Mouse (Mus musculus) stomach, embryonic 14.5 days (tissue): ENCODE results near the gene Pappa. TPM values are rescaled to one million over a fixed set of nuclear protein-coding genes. Genes with fewer than 3 reads are reported as not detected.

Experiments
- ATAC-seq: fragments of 200-750 bp; cut with Nextera tagmentation; 2 replicates; pipeline ENCODE4 v1.8.0; 2017; ENCODE audit warnings: low read depth, moderate TSS enrichment; ENCODE audit not compliant: insufficient number of reproducible peaks, insufficient read depth, low FRiP score
- H3K27ac ChIP-seq: fragments of 300-500 bp; sonication (generic); 2 replicates; pipeline ENCODE4 v1.5.1; 2014; ENCODE audit warnings: mild to moderate bottlenecking, low read length, moderate library complexity, mixed read lengths
- H3K27me3 ChIP-seq: fragments of 300-500 bp; sonication (generic); 2 replicates; pipeline ENCODE4 v1.6.1; 2014; ENCODE audit warnings: low read length, control low read depth, mixed read lengths; ENCODE audit not compliant: control insufficient read depth, insufficient read depth
- H3K36me3 ChIP-seq: fragments of 300-500 bp; sonication (generic); 2 replicates; pipeline ENCODE4 v1.6.1; 2014; ENCODE audit warnings: mild to moderate bottlenecking, control low read depth, low read length, moderate library complexity, mixed read lengths; ENCODE audit not compliant: control insufficient read depth, insufficient read depth
- H3K4me1 ChIP-seq: fragments of 300-500 bp; sonication (generic); 2 replicates; pipeline ENCODE4 v1.6.1; 2014; ENCODE audit warnings: low read length, control low read depth, mixed read lengths; ENCODE audit not compliant: control insufficient read depth, insufficient read depth
- H3K4me2 ChIP-seq: fragments of 300-500 bp; sonication (generic); replicated peaks from 2 replicates; pipeline ENCODE4 v1.6.1; 2014; ENCODE audit warnings: low read depth, low read length, control low read depth
- H3K4me3 ChIP-seq: fragments of 300-500 bp; sonication (generic); 2 replicates; pipeline ENCODE4 v1.5.1; 2014; ENCODE audit warnings: low read depth, low read length, control low read depth
- H3K9ac ChIP-seq: fragments of 300-500 bp; sonication (generic); replicated peaks from 2 replicates; pipeline ENCODE4 v1.6.1; 2014; ENCODE audit warnings: low read depth, mild to moderate bottlenecking, control low read depth, low read length, moderate library complexity, mixed read lengths
- H3K9me3 ChIP-seq: fragments of 300-500 bp; sonication (generic); 2 replicates; pipeline ENCODE4 v1.6.1; 2016; ENCODE audit warnings: low read depth, low read length, control low read depth; ENCODE audit not compliant: control insufficient read depth
- WGBS: fragments of 180-500 bp; shearing (Covaris S2); extraction: QIAGEN DNeasy Blood & Tissue Kit; methylation state at CpG from one replicate; pipeline ENCODE4 v1.1.7; 2014; 5-methylcytosine and 5-hydroxymethylcytosine counted together
- polyA plus RNA-seq: library from polyadenylated mRNA; unstranded; fragments of >200 nt; fragmentation: Nextera tagmentation; extraction: Ambion mirVana; gene quantifications from 2 replicates; pipeline ENCODE4 v1.2.1, GENCODE M21; 2014

The Pappa gene
- polyA plus RNA-seq, 1 experiment from 2014 or later = 1.3 TPM

DNA sequence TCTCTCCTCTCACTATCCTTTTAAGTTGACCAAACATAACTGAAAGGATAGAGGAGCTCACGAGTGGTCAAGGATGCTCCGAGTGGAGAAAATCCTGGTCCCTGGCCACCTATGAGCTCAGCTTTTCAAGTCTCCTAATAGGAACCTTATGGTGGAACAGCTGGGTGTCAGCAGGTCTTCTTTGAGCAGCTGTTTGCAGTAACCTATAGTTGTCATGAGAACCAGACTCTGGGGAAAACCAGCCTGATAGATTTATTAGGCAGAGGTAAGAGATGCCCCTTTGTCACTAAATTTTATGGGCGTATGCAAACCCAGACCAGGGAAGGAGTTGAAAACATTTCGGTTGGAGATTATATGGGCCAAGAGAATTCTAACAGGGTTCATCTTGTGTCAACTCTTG is 267.0 kb downstream of the Pappa start:
- H3K27me3 ChIP-seq = no peaks in the 10 kb centered on the region
- no peaks in the 10 kb centered on the region for H3K9me3 ChIP-seq
- WGBS = 58% methylated on average over 4 of the region's 4 CpGs
- no peaks in the 10 kb centered on the region for H3K4me1 ChIP-seq
- H3K9ac ChIP-seq = no peak overlapping the region
- H3K4me2 ChIP-seq = no peak overlapping the region
- no peak overlapping the region for H3K27ac ChIP-seq
- H3K36me3 ChIP-seq = no peaks in the 10 kb centered on the region
- no peak for ATAC-seq
- no peak overlapping the region for H3K4me3 ChIP-seq

DNA sequence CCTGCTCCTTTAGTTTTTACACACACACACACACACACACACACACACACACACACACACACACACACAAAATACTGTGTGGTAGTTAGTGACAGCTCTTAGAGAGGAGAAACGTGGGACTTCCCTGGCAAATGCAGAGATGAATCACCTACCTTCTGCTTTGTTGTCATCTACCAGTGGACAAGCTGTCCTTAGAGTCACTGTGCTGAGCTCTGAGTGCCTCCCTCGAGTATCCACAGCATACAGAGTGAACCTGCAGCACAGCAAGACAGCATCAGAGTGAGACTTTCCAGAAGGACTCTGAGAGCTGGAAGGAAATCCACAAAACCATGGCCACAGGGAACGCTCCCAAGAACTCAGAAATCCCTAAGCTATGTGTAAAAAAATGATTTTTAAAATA is 272.8 kb downstream of the Pappa start:
- WGBS = 65% methylated on average over 3 of the region's 3 CpGs
- ATAC-seq = no peak
- H3K9ac ChIP-seq = no peak overlapping the region
- no peak overlapping the region for H3K4me3 ChIP-seq
- no peak overlapping the region for H3K4me2 ChIP-seq
- H3K36me3 ChIP-seq = no peaks in the 10 kb centered on the region
- H3K9me3 ChIP-seq = no peaks in the 10 kb centered on the region
- H3K27me3 ChIP-seq = no peaks in the 10 kb centered on the region
- H3K27ac ChIP-seq = no peak overlapping the region
- no peaks in the 10 kb centered on the region for H3K4me1 ChIP-seq

DNA sequence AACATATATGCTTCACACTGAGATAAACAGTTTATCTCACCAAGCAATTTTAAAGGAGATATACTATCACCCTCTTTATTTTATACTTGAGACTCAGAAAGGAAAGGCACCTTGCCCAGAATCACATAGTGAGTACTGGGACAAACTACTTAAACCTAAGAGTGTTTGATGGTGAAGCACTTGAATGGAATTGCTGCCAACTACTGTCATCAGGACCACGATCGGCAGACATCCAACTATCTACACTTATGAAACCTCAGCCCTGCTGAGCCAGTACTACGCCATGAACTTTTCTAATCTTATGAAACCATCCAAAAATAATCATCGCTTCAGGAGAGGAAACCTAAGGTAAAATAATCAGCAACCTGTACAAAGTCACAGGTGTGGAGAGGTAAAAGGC is 275.5 kb downstream of the Pappa start:
- Histone ChIP-seq H3K36me3 (no peaks in the 10 kb centered on the region), H3K9me3 (no peaks in the 10 kb centered on the region), H3K9ac (no peak overlapping the region), H3K27me3 (no peaks in the 10 kb centered on the region), H3K27ac (no peak overlapping the region), H3K4me2 (no peak overlapping the region), H3K4me1 (no peaks in the 10 kb centered on the region; the same call in 1 of the 2 replicates), H3K4me3 (no peak overlapping the region)
- no peak for ATAC-seq
- WGBS = 90% methylated on average over 4 of the region's 4 CpGs

DNA sequence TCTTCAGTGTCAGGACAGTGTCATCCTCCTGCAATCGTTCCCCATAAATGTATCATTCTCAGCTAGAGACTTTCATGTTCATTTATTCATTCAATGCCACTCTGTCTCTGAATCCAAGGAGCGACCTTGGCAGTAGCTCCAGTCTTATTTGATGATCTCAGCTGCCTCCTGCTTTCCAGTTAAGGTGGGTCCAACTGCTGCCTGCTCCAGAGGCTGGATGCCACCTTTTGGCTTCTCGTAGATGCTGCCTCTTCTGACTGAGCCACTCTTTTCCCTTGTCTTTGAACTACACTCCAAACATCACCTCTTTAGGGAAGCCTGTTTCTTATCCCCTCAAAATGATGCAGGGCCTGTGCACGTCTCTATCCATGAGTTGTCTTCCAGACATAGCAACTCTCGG is 278.3 kb downstream of the Pappa start:
- 78% methylated on average over 5 of the region's 5 CpGs for WGBS
- Histone ChIP-seq H3K4me3 (no peak overlapping the region), H3K9me3 (no peaks in the 10 kb centered on the region), H3K36me3 (no peaks in the 10 kb centered on the region), H3K4me1 (no peaks in the 10 kb centered on the region; the same call in 1 of the 2 replicates), H3K27ac (no peak overlapping the region), H3K9ac (no peak overlapping the region), H3K4me2 (no peak overlapping the region), H3K27me3 (no peaks in the 10 kb centered on the region)
- ATAC-seq = no peak

DNA sequence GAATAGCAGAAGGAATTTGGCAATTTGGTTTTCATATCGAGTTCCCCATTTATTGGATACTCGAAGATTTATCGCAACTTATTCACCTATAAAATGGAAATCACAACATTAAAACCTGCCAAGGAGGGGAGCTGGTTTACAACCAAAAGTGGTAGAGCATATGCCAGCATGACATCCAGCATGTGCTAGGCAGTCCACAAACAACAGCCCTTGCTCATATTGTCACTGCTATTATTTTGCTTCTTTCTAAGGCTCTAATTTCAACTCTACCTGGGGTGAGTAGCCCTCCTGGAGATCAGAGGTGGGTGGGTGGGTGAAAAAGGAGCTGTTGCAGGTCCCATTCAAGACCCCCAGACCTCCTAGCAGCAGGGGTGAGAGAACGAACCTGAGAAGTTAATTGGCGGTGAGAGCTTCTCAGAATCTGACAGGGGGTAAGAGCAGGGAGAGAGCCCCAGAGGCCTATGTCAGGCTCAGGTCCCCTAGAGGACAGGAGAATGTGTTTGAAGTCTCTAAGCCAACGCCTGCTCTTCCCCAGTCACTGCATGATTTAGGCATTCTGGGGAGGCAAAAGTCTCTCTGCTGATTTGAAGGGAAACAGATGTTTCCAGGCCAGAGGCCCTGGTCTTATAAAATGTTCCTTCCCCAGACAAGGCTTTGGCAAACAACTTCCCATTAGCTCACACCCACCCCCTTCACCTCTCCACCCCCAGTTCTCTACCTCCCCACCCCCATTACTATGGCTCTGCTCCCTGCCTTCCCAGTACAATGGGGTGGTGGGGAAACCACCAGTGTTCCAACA is 279.1 kb downstream of the Pappa start:
- peak; percentile 6; the same call in 1 of the 2 replicates for ATAC-seq
- no peak overlapping the region for H3K9ac ChIP-seq
- no peaks in the 10 kb centered on the region; the same call in 1 of the 2 replicates for H3K4me1 ChIP-seq
- 54% methylated on average over 6 of the region's 6 CpGs for WGBS
- no peaks in the 10 kb centered on the region for H3K36me3 ChIP-seq
- H3K9me3 ChIP-seq = no peaks in the 10 kb centered on the region
- H3K4me2 ChIP-seq = no peak overlapping the region
- H3K27ac ChIP-seq = no peak overlapping the region
- no peak overlapping the region for H3K4me3 ChIP-seq
- no peaks in the 10 kb centered on the region for H3K27me3 ChIP-seq
